Mouse (Mus musculus) liver, embryonic 13.5 days (tissue): ENCODE results near the gene Foxl1. TPM values are rescaled to one million over a fixed set of nuclear protein-coding genes. Genes with fewer than 3 reads are reported as not detected.

Experiments
- ATAC-seq: fragments of 200-750 bp; cut with Nextera tagmentation; 2 replicates; pipeline ENCODE4 v1.8.0; 2017; ENCODE audit warnings: low read depth, mild to moderate bottlenecking, moderate number of reproducible peaks, moderate library complexity
- DNase-seq: peaks from one replicate; pipeline ENCODE4 v3.0.0; 2022
- H3K27ac ChIP-seq: fragments of 300-500 bp; sonication (generic); 2 replicates; pipeline ENCODE4 v1.5.1; 2015; ENCODE audit warnings: moderate library complexity, mild to moderate bottlenecking, inconsistent platforms
- H3K27me3 ChIP-seq: fragments of 300-500 bp; sonication (generic); 2 replicates; pipeline ENCODE4 v1.6.1; 2015; ENCODE audit warnings: mild to moderate bottlenecking, inconsistent platforms
- H3K36me3 ChIP-seq: fragments of 300-500 bp; sonication (generic); 2 replicates; pipeline ENCODE4 v1.6.1; 2015; ENCODE audit warnings: mild to moderate bottlenecking, inconsistent platforms
- H3K4me1 ChIP-seq: fragments of 300-500 bp; sonication (generic); replicated peaks from 2 replicates; pipeline ENCODE4 v1.6.1; 2015; ENCODE audit warnings: inconsistent platforms
- H3K4me2 ChIP-seq: fragments of 300-500 bp; sonication (generic); 2 replicates; pipeline ENCODE4 v1.6.1; 2015; ENCODE audit warnings: inconsistent platforms, mild to moderate bottlenecking, moderate library complexity
- H3K4me3 ChIP-seq: fragments of 300-500 bp; sonication (generic); replicated peaks from 2 replicates; pipeline ENCODE4 v1.5.1; 2015; ENCODE audit warnings: mild to moderate bottlenecking, inconsistent platforms
- H3K9ac ChIP-seq: fragments of 300-500 bp; sonication (generic); 2 replicates; pipeline ENCODE4 v1.6.1; 2015; ENCODE audit warnings: mild to moderate bottlenecking, inconsistent platforms
- H3K9me3 ChIP-seq: fragments of 300-500 bp; sonication (generic); replicated peaks from 2 replicates; pipeline ENCODE4 v1.6.1; 2016; ENCODE audit warnings: inconsistent platforms
- WGBS: fragments of 180-500 bp; shearing (Covaris S2); methylation state at CpG from one replicate; pipeline ENCODE4 v1.1.7; 2015; ENCODE audit not compliant: insufficient replicate concordance; 5-methylcytosine and 5-hydroxymethylcytosine counted together
- polyA plus RNA-seq: library from polyadenylated mRNA; unstranded; fragments of >200 nt; fragmentation: Nextera tagmentation; extraction: Ambion mirVana; gene quantifications from 2 replicates; pipeline ENCODE4 v1.2.1, GENCODE M21; 2015

Foxl1 gene
- polyA plus RNA-seq, 1 experiment from 2014 or later = 0.14 TPM

GRCm38 (mm10) chr8:121117906-121118305, 9.8 kb upstream of the Foxl1 start:
- H3K27ac ChIP-seq = no peak overlapping the region
- H3K4me2 ChIP-seq = peak overlapping the region; percentile 67; the same call in 1 of the 2 replicates
- peaks cover 100% of the 10 kb centered on the region for H3K27me3 ChIP-seq
- H3K9me3 ChIP-seq = no peaks in the 10 kb centered on the region
- no peak for DNase-seq
- no peak overlapping the region; the same call in 1 of the 2 replicates for H3K9ac ChIP-seq
- no peak for ATAC-seq
- peak overlapping the region; percentile 53 for H3K4me3 ChIP-seq
- no peaks in the 10 kb centered on the region for H3K36me3 ChIP-seq
- H3K4me1 ChIP-seq = peaks cover 8% of the 10 kb centered on the region; the same call in 1 of the 2 replicates
- WGBS = 2% methylated on average over 28 of the region's 28 CpGs

GRCm38 (mm10) chr8:121118634-121119420, 8.9 kb upstream of the Foxl1 start:
- no peaks in the 10 kb centered on the region for H3K9me3 ChIP-seq
- H3K9ac ChIP-seq = no peak overlapping the region
- no peaks in the 10 kb centered on the region for H3K36me3 ChIP-seq
- H3K27ac ChIP-seq = no peak overlapping the region
- 5% methylated on average over 18 of the region's 18 CpGs for WGBS
- no peak for ATAC-seq
- DNase-seq = no peak
- H3K4me3 ChIP-seq = no peak overlapping the region
- H3K4me2 ChIP-seq = no peak overlapping the region
- peaks cover 100% of the 10 kb centered on the region for H3K27me3 ChIP-seq
- peaks cover 8% of the 10 kb centered on the region; the same call in 1 of the 2 replicates for H3K4me1 ChIP-seq

GRCm38 (mm10) chr8:121119635-121120455, 7.9 kb upstream of the Foxl1 start:
- Histone ChIP-seq H3K4me3 (no peak overlapping the region), H3K27me3 (peaks cover 100% of the 10 kb centered on the region), H3K4me1 (peaks cover 8% of the 10 kb centered on the region; the same call in 1 of the 2 replicates), H3K4me2 (no peak overlapping the region), H3K27ac (no peak overlapping the region), H3K36me3 (no peaks in the 10 kb centered on the region), H3K9ac (no peak overlapping the region), H3K9me3 (no peaks in the 10 kb centered on the region)
- DNase-seq = no peak
- no peak for ATAC-seq
- WGBS = 15% methylated on average over 12 of the region's 12 CpGs

GRCm38 (mm10) chr8:121120456-121121419, 7.0 kb upstream of the Foxl1 start:
- Histone ChIP-seq H3K27ac (no peak overlapping the region), H3K4me2 (no peak overlapping the region), H3K36me3 (no peaks in the 10 kb centered on the region), H3K27me3 (peaks cover 100% of the 10 kb centered on the region), H3K4me1 (peaks cover 11% of the 10 kb centered on the region), H3K9me3 (no peaks in the 10 kb centered on the region), H3K4me3 (no peak overlapping the region), H3K9ac (no peak overlapping the region)
- ATAC-seq (no peak), DNase-seq (no peak)
- 14% methylated on average over 17 of the region's 17 CpGs for WGBS

- Histone ChIP-seq H3K4me1 (peaks cover 5% of the 10 kb centered on the region), H3K9ac (no peak overlapping the region), H3K27me3 (peaks cover 100% of the 10 kb centered on the region), H3K27ac (no peak overlapping the region), H3K4me2 (no peak overlapping the region), H3K4me3 (no peak overlapping the region), H3K9me3 (no peaks in the 10 kb centered on the region), H3K36me3 (no peaks in the 10 kb centered on the region)
- DNase-seq (no peak), ATAC-seq (no peak)
- 25% methylated on average over 8 of the region's 8 CpGs for WGBS
Observed at GRCm38 (mm10) chr8:121121704-121122103, 6.0 kb upstream of the Foxl1 start.

- Histone ChIP-seq H3K9ac (no peak overlapping the region), H3K4me3 (no peak overlapping the region), H3K27me3 (peaks cover 100% of the 10 kb centered on the region), H3K9me3 (no peaks in the 10 kb centered on the region), H3K4me1 (peaks cover 5% of the 10 kb centered on the region; the same call in 1 of the 2 replicates), H3K36me3 (no peaks in the 10 kb centered on the region), H3K4me2 (no peak overlapping the region), H3K27ac (no peak overlapping the region)
- DNase-seq (no peak), ATAC-seq (no peak)
- WGBS = 26% methylated on average over 7 of the region's 7 CpGs
Observed at GRCm38 (mm10) chr8:121122368-121122767, 5.4 kb upstream of the Foxl1 start.

GRCm38 (mm10) chr8:121123113-121123512, 4.6 kb upstream of the Foxl1 start:
- ATAC-seq = no peak
- no peaks in the 10 kb centered on the region for H3K36me3 ChIP-seq
- no peak overlapping the region for H3K4me3 ChIP-seq
- WGBS = 51% methylated on average over 2 of the region's 2 CpGs
- DNase-seq = no peak
- H3K9ac ChIP-seq = no peak overlapping the region
- no peak overlapping the region for H3K27ac ChIP-seq
- no peaks in the 10 kb centered on the region for H3K9me3 ChIP-seq
- peaks cover 9% of the 10 kb centered on the region for H3K4me1 ChIP-seq
- H3K4me2 ChIP-seq = no peak overlapping the region
- H3K27me3 ChIP-seq = peaks cover 100% of the 10 kb centered on the region

GRCm38 (mm10) chr8:121124547-121125239, 3.0 kb upstream of the Foxl1 start:
- Histone ChIP-seq H3K4me2 (no peak overlapping the region), H3K27me3 (peaks cover 100% of the 10 kb centered on the region), H3K4me3 (no peak overlapping the region), H3K27ac (no peak overlapping the region), H3K9ac (no peak overlapping the region), H3K4me1 (peaks cover 13% of the 10 kb centered on the region), H3K9me3 (no peaks in the 10 kb centered on the region), H3K36me3 (no peaks in the 10 kb centered on the region)
- WGBS = 6% methylated on average over 17 of the region's 17 CpGs
- DNase-seq = no peak
- ATAC-seq = peak; percentile 23; the same call in 1 of the 2 replicates

- Histone ChIP-seq H3K9ac (peak overlapping the region; percentile 17; the same call in 1 of the 2 replicates), H3K27me3 (peaks cover 100% of the 10 kb centered on the region), H3K4me2 (peak overlapping the region; percentile 42), H3K4me1 (peaks cover 13% of the 10 kb centered on the region), H3K27ac (no peak overlapping the region), H3K9me3 (no peaks in the 10 kb centered on the region), H3K4me3 (peak overlapping the region; percentile 28; the same call in 1 of the 2 replicates), H3K36me3 (no peaks in the 10 kb centered on the region)
- DNase-seq (no peak), ATAC-seq (peak; percentile 41; the same call in 1 of the 2 replicates)
- WGBS = 1% methylated on average over 36 of the region's 36 CpGs
Observed at GRCm38 (mm10) chr8:121125311-121125876, 2.3 kb upstream of the Foxl1 start.

GRCm38 (mm10) chr8:121126191-121126590, 1.5 kb upstream of the Foxl1 start:
- WGBS = 7% methylated on average over 6 of the region's 6 CpGs
- ATAC-seq = no peak
- Histone ChIP-seq H3K4me3 (no peak overlapping the region), H3K9ac (no peak overlapping the region), H3K4me1 (peaks cover 13% of the 10 kb centered on the region), H3K27ac (no peak overlapping the region), H3K4me2 (no peak overlapping the region), H3K27me3 (peaks cover 100% of the 10 kb centered on the region), H3K9me3 (no peaks in the 10 kb centered on the region), H3K36me3 (no peaks in the 10 kb centered on the region)
- DNase-seq = no peak
